18 mouse cellular contexts compared by ENCODE assay signal in genomic region chr4:102871274-102871673, GRCm38 (mm10).
DNase-seq lines count a peak whose midpoint lies in the region; ATAC-seq and TF ChIP-seq lines count a peak whose summit lies in the region.
"Had no signal": no experiment of that assay in that cellular context is flagged by ENCODE, and none has a peak within 500 bp of the region (broad histone marks: within the 10 kb centered on the region; RNA-seq: fewer than 3 reads in every experiment).

No protein-coding gene starts in this region.

- no peaks in the 10 kb centered on the region for H3K9me3 ChIP-seq in hindbrain, embryonic 13.5 days
- no peaks in the 10 kb centered on the region for H3K9me3 ChIP-seq in hindbrain, embryonic 12.5 days (replicated peaks)
- H3K9me3 ChIP-seq in midbrain, embryonic 13.5 days = no peaks in the 10 kb centered on the region
- H3K9me3 ChIP-seq in midbrain, postnatal 0 days (ENCODE audit: low read length) = no peaks in the 10 kb centered on the region
- H3K9me3 ChIP-seq: embryonic facial prominence, embryonic 13.5 days; heart, embryonic 12.5 days had no signal

- H3K4me2 ChIP-seq in hindbrain, embryonic 13.5 days = no peak overlapping the region
- no peak overlapping the region for H3K4me2 ChIP-seq in hindbrain, embryonic 12.5 days (replicated peaks)
- no peak overlapping the region for H3K4me2 ChIP-seq in midbrain, embryonic 13.5 days (replicated peaks)
- no peak overlapping the region for H3K4me2 ChIP-seq in midbrain, postnatal 0 days (ENCODE audit: low read depth, low read length, poor library complexity, severe bottlenecking)
- H3K4me2 ChIP-seq: embryonic facial prominence, embryonic 13.5 days; heart, embryonic 12.5 days; hindbrain, embryonic 14.5 days had no signal

- 0 out of 2 replicates have a peak overlapping the region, but pooled peaks have one; percentile 5 for H3K27ac ChIP-seq in hindbrain, embryonic 13.5 days
- H3K27ac ChIP-seq in hindbrain, embryonic 12.5 days = no peak overlapping the region
- 0 out of 2 replicates have a peak overlapping the region, but pooled peaks have one; percentile 25 for H3K27ac ChIP-seq in midbrain, embryonic 13.5 days
- H3K27ac ChIP-seq in midbrain, postnatal 0 days (ENCODE audit: low read depth, low read length) = no peak overlapping the region
- H3K27ac ChIP-seq: embryonic facial prominence, embryonic 13.5 days; gastrocnemius, adult 2 months; hindbrain, embryonic 14.5 days had no signal

- peaks cover 57% of the 10 kb centered on the region for H3K36me3 ChIP-seq in hindbrain, embryonic 13.5 days
- peaks cover 18% of the 10 kb centered on the region; the same call in 1 of the 2 replicates for H3K36me3 ChIP-seq in hindbrain, embryonic 12.5 days
- peaks cover 44% of the 10 kb centered on the region for H3K36me3 ChIP-seq in midbrain, embryonic 13.5 days
- H3K36me3 ChIP-seq in midbrain, postnatal 0 days (ENCODE audit: insufficient read depth, low read length) = peaks cover 19% of the 10 kb centered on the region; the same call in 1 of the 2 replicates
- H3K36me3 ChIP-seq: heart, embryonic 12.5 days had no signal

- no peak overlapping the region for H3K9ac ChIP-seq in hindbrain, embryonic 13.5 days
- H3K9ac ChIP-seq in hindbrain, embryonic 12.5 days = no peak overlapping the region
- no peak overlapping the region for H3K9ac ChIP-seq in midbrain, embryonic 13.5 days (replicated peaks)
- H3K9ac ChIP-seq in midbrain, postnatal 0 days (replicated peaks; ENCODE audit: low read length, poor library complexity, severe bottlenecking) = no peak overlapping the region
- H3K9ac ChIP-seq: embryonic facial prominence, embryonic 13.5 days; heart, embryonic 12.5 days; hindbrain, embryonic 14.5 days had no signal

- WGBS in hindbrain, embryonic 13.5 days = 63% methylated on average over 4 of the region's 4 CpGs
- WGBS in hindbrain, embryonic 12.5 days = 70% methylated on average over 4 of the region's 4 CpGs
- 62% methylated on average over 4 of the region's 4 CpGs for whole genome bisulfite sequencing in midbrain, embryonic 13.5 days
- WGBS in midbrain, postnatal 0 days = 44% methylated on average over 4 of the region's 4 CpGs

- no peak for TF ChIP-seq CTCF in midbrain, postnatal 0 days (IDR thresholded peaks at IDR 0.05)

- no peak for ATAC-seq in hindbrain, embryonic 13.5 days (ENCODE audit: low FRiP score)
- no peak for ATAC-seq in hindbrain, embryonic 12.5 days (ENCODE audit: low FRiP score)
- ATAC-seq in midbrain, embryonic 13.5 days = no peak
- no peak for ATAC-seq in midbrain, postnatal 0 days (ENCODE audit: low FRiP score)
- ATAC-seq: inflammation-experienced regulatory T-cells, adult 6 months had no signal

- no peaks in the 10 kb centered on the region for H3K4me1 ChIP-seq in hindbrain, embryonic 13.5 days (replicated peaks)
- 0 out of 2 replicates have a peak, but pooled peaks cover 2% of the 10 kb centered on the region for H3K4me1 ChIP-seq in hindbrain, embryonic 12.5 days
- no peaks in the 10 kb centered on the region for H3K4me1 ChIP-seq in midbrain, embryonic 13.5 days (replicated peaks)
- no peaks in the 10 kb centered on the region for H3K4me1 ChIP-seq in midbrain, postnatal 0 days (ENCODE audit: insufficient read depth, low read length)
- H3K4me1 ChIP-seq: embryonic facial prominence, embryonic 13.5 days had no signal

- no peak for DNase-seq in midbrain, postnatal 0 days (ENCODE audit: low spot score)
- DNase-seq in brain, adult 2 months (ENCODE audit: low read depth, low spot score) = peak; percentile 54
- DNase-seq in cerebellum, postnatal 25 days = no peak
- DNase-seq: adrenal gland, adult 8-10 months; adrenal gland, postnatal 36 days; cerebellum, adult 11-12 months; cerebellum, adult 9-10 months; cerebellum, postnatal 36 days; gastrocnemius, adult 2 months; gastrocnemius, postnatal 25 days; kidney, adult 11 months had no signal

- H3K4me3 ChIP-seq in hindbrain, embryonic 13.5 days = no peak overlapping the region
- no peak overlapping the region for H3K4me3 ChIP-seq in hindbrain, embryonic 12.5 days
- no peak overlapping the region for H3K4me3 ChIP-seq in midbrain, embryonic 13.5 days (replicated peaks)
- no peak overlapping the region for H3K4me3 ChIP-seq in midbrain, postnatal 0 days (ENCODE audit: low read depth, low read length)
- H3K4me3 ChIP-seq: embryonic facial prominence, embryonic 13.5 days; gastrocnemius, adult 2 months; heart, embryonic 12.5 days had no signal

- H3K27me3 ChIP-seq in hindbrain, embryonic 13.5 days = no peaks in the 10 kb centered on the region
- H3K27me3 ChIP-seq in hindbrain, embryonic 12.5 days = no peaks in the 10 kb centered on the region
- H3K27me3 ChIP-seq in midbrain, embryonic 13.5 days = no peaks in the 10 kb centered on the region
- no peaks in the 10 kb centered on the region for H3K27me3 ChIP-seq in midbrain, postnatal 0 days (ENCODE audit: insufficient read depth, low read length)
- H3K27me3 ChIP-seq: embryonic facial prominence, embryonic 13.5 days; heart, embryonic 12.5 days had no signal

Comparison
In these comparisons a context has a peak if more than half of its experiments do, and no peak if none do; other contexts are left out.
1. H3K27ac ChIP-seq: peak in hindbrain, embryonic 13.5 days (single experiment) and midbrain, embryonic 13.5 days (single experiment); none in hindbrain, embryonic 12.5 days (single experiment) and midbrain, postnatal 0 days (single experiment).